Mouse (Mus musculus) lung, adult 2 months (tissue): ENCODE results near the gene D330045A20Rik.

ENCODE experiments used
- CTCF ChIP-seq: fragments of 200-500 bp; IDR thresholded peaks from 2 replicates; pipeline ENCODE4 v1.5.1; 2011; ENCODE audit warnings: mild to moderate bottlenecking, low read length, control low read depth; ENCODE audit not compliant: insufficient read depth
- POLR2A ChIP-seq: fragments of 200-500 bp; IDR thresholded peaks from 2 replicates; pipeline ENCODE4 v1.6.1; 2011; ENCODE audit warnings: low read depth, mild to moderate bottlenecking, control low read depth, low read length, borderline replicate concordance; ENCODE audit errors: extremely low read depth

DNA sequence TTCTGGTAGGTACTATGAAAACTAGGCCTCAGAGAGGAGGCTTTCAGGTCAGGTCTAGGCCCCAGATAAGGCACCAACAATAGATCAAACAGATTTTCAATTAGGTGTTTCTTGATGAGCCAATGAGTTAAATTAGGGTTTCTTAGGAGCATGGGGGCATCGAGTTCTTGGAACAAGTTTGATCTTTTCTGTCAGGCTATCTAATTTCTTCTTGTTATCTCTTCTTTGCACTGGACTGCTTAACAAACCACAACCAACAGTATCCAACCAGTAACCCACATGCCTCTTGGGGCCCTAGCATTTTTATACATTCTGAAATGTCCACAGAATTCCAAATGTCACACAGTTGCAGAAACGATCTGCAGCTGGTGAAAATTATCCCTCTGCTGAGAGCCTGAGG, 45.6 kb downstream of the D330045A20Rik start:
- no peak for TF ChIP-seq CTCF
- TF ChIP-seq POLR2A, result no peak
